9 mouse cellular contexts compared by ENCODE assay signal in genomic region chr2:166563890-166564289, GRCm38 (mm10).
A peak's percentile ranks its signal among the peaks of the same experiment; 100 is the strongest.
DNase-seq lines count a peak whose midpoint lies in the region; ATAC-seq and TF ChIP-seq lines count a peak whose summit lies in the region.
"Had no signal": no experiment of that assay in that cellular context is flagged by ENCODE, and none has a peak within 500 bp of the region (broad histone marks: within the 10 kb centered on the region; RNA-seq: fewer than 3 reads in every experiment).

No protein-coding gene starts in this region.

- H3K4me2 ChIP-seq in forebrain, embryonic 16.5 days (ENCODE audit: low read length) = no peak overlapping the region
- peak overlapping the region; percentile 37 for H3K4me2 ChIP-seq in lung, embryonic 14.5 days
- H3K4me2 ChIP-seq: hindbrain, embryonic 15.5 days had no signal

- DNase-seq in cerebellum, adult 11-12 months = peak; percentile 31
- DNase-seq in heart, postnatal 36 days = peak; percentile 88 to 92
- DNase-seq in layer of hippocampus, adult 2 months (ENCODE audit: low spot score in 2 of 2) = peak; percentile 84 to 94
- peak; percentile 94 for DNase-seq in lung, embryonic 14.5 days
- peak; percentile 79 for DNase-seq in testis, postnatal 14 days (ENCODE audit: low spot score)

- no peaks in the 10 kb centered on the region for H3K36me3 ChIP-seq in ES-Bruce4 (ENCODE audit: control insufficient read depth, insufficient read depth, low read length, poor library complexity, severe bottlenecking)
- no peaks in the 10 kb centered on the region for H3K36me3 ChIP-seq in forebrain, embryonic 16.5 days (ENCODE audit: control insufficient read depth, insufficient read depth)
- H3K36me3 ChIP-seq in lung, embryonic 14.5 days (ENCODE audit: insufficient read depth) = no peaks in the 10 kb centered on the region
- H3K36me3 ChIP-seq: hindbrain, embryonic 15.5 days had no signal

- no peaks in the 10 kb centered on the region for H3K9me3 ChIP-seq in ES-Bruce4 (replicated peaks; ENCODE audit: control insufficient read depth, insufficient read depth, low read length, poor library complexity, severe bottlenecking)
- H3K9me3 ChIP-seq in forebrain, embryonic 16.5 days (ENCODE audit: control insufficient read depth, low read length) = no peaks in the 10 kb centered on the region
- no peaks in the 10 kb centered on the region for H3K9me3 ChIP-seq in lung, embryonic 14.5 days (ENCODE audit: low read depth, low read length)
- H3K9me3 ChIP-seq: hindbrain, embryonic 15.5 days had no signal

- no peaks in the 10 kb centered on the region for H3K27me3 ChIP-seq in ES-Bruce4 (ENCODE audit: control insufficient read depth, insufficient read depth, low read length, poor library complexity, severe bottlenecking)
- H3K27me3 ChIP-seq in forebrain, embryonic 16.5 days (replicated peaks; ENCODE audit: control insufficient read depth, insufficient read depth, low read length) = no peaks in the 10 kb centered on the region
- H3K27me3 ChIP-seq in lung, embryonic 14.5 days (ENCODE audit: insufficient read depth, low read length) = no peaks in the 10 kb centered on the region
- H3K27me3 ChIP-seq: hindbrain, embryonic 15.5 days had no signal

- no peak overlapping the region for H3K9ac ChIP-seq in ES-Bruce4 (ENCODE audit: low read depth, poor library complexity, severe bottlenecking)
- no peak overlapping the region for H3K9ac ChIP-seq in forebrain, embryonic 16.5 days (replicated peaks; ENCODE audit: low read depth, low read length)
- no peak overlapping the region for H3K9ac ChIP-seq in lung, embryonic 14.5 days
- H3K9ac ChIP-seq: hindbrain, embryonic 15.5 days had no signal

- H3K4me3 ChIP-seq in ES-Bruce4 (ENCODE audit: low read depth, low read length) = no peak overlapping the region
- no peak overlapping the region for H3K4me3 ChIP-seq in forebrain, embryonic 16.5 days (replicated peaks; ENCODE audit: low read length)
- H3K4me3 ChIP-seq in layer of hippocampus, adult 2 months = no peak overlapping the region
- H3K4me3 ChIP-seq in lung, embryonic 14.5 days (ENCODE audit: low read depth, low read length) = no peak overlapping the region
- no peak overlapping the region for H3K4me3 ChIP-seq in olfactory bulb, adult 2 months (ENCODE audit: insufficient read depth, low read depth, low read length)
- H3K4me3 ChIP-seq: hindbrain, embryonic 15.5 days had no signal

- no peak overlapping the region for H3K27ac ChIP-seq in ES-Bruce4 (ENCODE audit: insufficient read depth, low read length)
- no peak overlapping the region for H3K27ac ChIP-seq in forebrain, embryonic 16.5 days (ENCODE audit: low read length)
- no peak overlapping the region for H3K27ac ChIP-seq in layer of hippocampus, adult 2 months
- no peak overlapping the region for H3K27ac ChIP-seq in lung, embryonic 14.5 days (ENCODE audit: low read depth)
- no peak overlapping the region for H3K27ac ChIP-seq in olfactory bulb, adult 2 months (ENCODE audit: insufficient read depth, low read depth, low read length)
- H3K27ac ChIP-seq: hindbrain, embryonic 15.5 days had no signal

- peak; percentile 62 for ATAC-seq in forebrain, embryonic 16.5 days
- peak; percentile 54; the same call in 1 of the 2 replicates for ATAC-seq in lung, embryonic 14.5 days (ENCODE audit: insufficient read depth)

- TF ChIP-seq CTCF in ES-Bruce4 (IDR thresholded peaks at IDR 0.05; ENCODE audit: low read depth, low read length) = peak; percentile 89
- peak; percentile 75 for TF ChIP-seq CTCF in layer of hippocampus, adult 2 months (conservative IDR thresholded peaks at IDR 0.05)
- peak; percentile 96 for TF ChIP-seq CTCF in lung, embryonic 14.5 days (IDR thresholded peaks at IDR 0.05; ENCODE audit: low read depth)
- peak; percentile 83 for TF ChIP-seq CTCF in olfactory bulb, adult 2 months (IDR thresholded peaks at IDR 0.05; ENCODE audit: insufficient read depth, low read depth, low read length)

- no peak for TF ChIP-seq EP300 in ES-Bruce4 (IDR thresholded peaks at IDR 0.05; ENCODE audit: insufficient read depth, low read depth, low read length)

- no peaks in the 10 kb centered on the region for H3K4me1 ChIP-seq in ES-Bruce4 (ENCODE audit: control insufficient read depth, insufficient read depth, low read length)
- H3K4me1 ChIP-seq in forebrain, embryonic 16.5 days (replicated peaks; ENCODE audit: control insufficient read depth, insufficient read depth, low read length) = peaks cover 4% of the 10 kb centered on the region; the same call in 1 of the 2 replicates
- H3K4me1 ChIP-seq in lung, embryonic 14.5 days (ENCODE audit: insufficient read depth) = no peaks in the 10 kb centered on the region
- no peaks in the 10 kb centered on the region for H3K4me1 ChIP-seq in olfactory bulb, adult 2 months (ENCODE audit: control insufficient read depth, insufficient read depth, low read length)

- intact Hi-C loops in heart, postnatal 36 days (cut with DNase I) = loop anchor here (1.0 to 10.0 kb wide), 10 partner anchors 82 to 779 kb away; partner anchors contain the start of gene Sulf2

- WGBS in forebrain, embryonic 16.5 days = 12% methylated on average over 6 of the region's 6 CpGs
- 6% methylated on average over 6 of the region's 6 CpGs for WGBS in lung, embryonic 14.5 days
- 10% methylated on average over 6 of the region's 6 CpGs for WGBS in olfactory bulb, adult 2 months

- TF ChIP-seq POLR2A in ES-Bruce4 (IDR thresholded peaks at IDR 0.05; ENCODE audit: insufficient read depth, low read length) = no peak
- TF ChIP-seq POLR2A in olfactory bulb, adult 2 months (IDR thresholded peaks at IDR 0.05; ENCODE audit: insufficient read depth, low read depth, low read length) = no peak

Comparison
In these comparisons a context has a peak if more than half of its experiments do, and no peak if none do; other contexts are left out.
1. DNase-seq: peak in every context shown above with its lines; median percentile 94 in lung, embryonic 14.5 days; 90 in heart, postnatal 36 days; 89 in layer of hippocampus, adult 2 months; 79 in testis, postnatal 14 days; 31 in cerebellum, adult 11-12 months.